Mouse (Mus musculus): ENCODE data around the gene Fhit.

The Fhit gene

DNA sequence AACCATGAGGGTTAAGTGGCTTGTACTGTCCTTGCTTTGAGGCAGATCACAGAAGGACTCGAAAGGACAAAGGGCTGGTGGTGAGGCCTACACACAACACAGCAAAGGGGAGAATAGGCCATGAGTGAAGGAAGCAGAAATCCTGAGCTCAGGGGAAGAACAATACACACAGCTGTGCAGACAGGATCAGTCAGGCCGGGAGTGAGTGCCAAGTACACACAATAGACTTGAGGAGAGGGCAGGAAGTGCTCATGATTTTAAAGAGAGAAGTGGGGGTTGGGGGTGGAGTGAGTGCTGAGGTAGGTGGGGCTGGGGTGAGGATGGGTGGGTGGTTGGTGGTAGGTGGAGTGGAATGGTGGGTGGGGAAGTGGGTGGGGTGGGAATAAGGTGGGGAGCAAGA is 635.0 kb downstream of the Fhit start:
- DNase-seq (ENCODE audit: low spot score in 2 of 2), result no peak

DNA sequence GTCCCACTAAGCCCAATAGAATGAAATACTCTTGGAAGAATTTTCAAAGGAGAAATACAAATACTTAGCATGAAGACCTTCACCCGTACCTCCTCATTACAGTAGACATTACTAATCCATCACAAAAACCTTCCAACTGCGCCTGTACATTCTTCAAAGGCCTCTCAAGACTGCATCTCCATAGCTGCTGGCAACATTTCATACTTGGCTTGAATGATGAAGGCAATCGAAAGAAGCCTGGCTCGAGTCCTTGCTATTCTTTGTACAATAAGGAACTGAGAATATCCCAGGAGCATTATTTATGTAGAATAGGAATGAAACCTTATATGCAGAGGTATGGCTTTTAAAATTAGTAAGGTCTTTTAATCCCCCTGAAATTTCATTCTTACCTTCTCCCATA is 636.0 kb downstream of the Fhit start:
- no peak for DNase-seq (ENCODE audit: low spot score in 2 of 2)

DNA sequence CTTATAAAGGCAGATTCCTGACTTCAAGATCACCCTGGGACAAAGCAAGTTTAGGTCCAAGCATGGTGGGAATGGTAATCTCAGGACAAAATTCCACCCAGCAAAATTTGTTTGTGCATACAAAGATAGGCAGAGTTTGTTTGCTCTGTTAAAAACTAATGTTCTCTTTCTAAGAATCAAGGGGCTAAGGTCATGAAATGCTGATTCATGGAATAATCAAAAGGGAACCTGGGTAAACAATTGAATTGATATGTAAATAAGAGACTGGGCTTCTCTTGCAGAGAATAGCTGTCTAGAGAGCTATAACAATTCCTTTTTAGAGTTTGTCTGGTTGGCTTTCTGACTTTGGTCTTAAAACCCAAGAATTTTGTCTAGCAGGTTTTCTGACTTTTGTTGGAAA is 647.8 kb downstream of the Fhit start:
- DNase-seq (ENCODE audit: low spot score in 2 of 2), result no peak

DNA sequence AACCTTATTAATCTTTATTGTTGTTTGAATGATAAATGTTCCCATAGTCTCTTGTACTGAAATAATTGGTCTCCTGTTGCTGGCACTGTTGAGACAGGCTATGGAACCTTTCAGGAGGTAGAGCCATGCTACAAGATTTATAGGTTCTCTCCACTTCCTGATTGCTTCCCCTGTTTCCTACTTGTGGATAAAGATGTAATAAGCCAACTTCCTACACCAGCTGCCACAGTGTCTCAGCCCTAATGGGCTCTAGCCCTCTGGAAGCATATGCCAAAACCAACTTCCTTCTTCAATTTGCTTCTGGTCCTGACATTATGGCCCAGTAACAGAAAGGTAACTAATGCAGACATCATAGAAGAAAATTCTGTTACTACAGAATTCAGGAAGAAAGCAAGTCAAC is 652.6 kb downstream of the Fhit start:
- no peak for DNase-seq (ENCODE audit: low spot score in 2 of 2)

DNA sequence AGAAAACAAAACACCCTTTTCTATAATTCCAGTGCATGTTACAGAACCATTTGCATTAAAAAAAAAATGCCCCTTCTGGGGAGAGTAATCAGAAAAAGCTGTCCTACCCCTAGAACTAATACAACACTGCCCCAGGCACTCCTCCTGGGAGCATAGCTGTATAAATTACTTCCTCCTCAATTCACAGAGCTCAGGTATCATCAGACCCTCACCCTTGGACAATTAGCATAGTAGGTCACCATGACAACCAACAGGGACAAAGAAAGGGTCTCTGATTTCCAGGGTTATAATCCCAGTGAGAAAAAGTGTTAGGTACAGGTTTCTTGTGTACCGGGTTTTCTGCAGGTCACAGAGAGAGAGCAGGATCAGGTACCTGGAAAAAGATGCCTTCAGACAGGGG is 654.3 kb downstream of the Fhit start:
- DNase-seq (ENCODE audit: low spot score in 2 of 2), result no peak

DNA sequence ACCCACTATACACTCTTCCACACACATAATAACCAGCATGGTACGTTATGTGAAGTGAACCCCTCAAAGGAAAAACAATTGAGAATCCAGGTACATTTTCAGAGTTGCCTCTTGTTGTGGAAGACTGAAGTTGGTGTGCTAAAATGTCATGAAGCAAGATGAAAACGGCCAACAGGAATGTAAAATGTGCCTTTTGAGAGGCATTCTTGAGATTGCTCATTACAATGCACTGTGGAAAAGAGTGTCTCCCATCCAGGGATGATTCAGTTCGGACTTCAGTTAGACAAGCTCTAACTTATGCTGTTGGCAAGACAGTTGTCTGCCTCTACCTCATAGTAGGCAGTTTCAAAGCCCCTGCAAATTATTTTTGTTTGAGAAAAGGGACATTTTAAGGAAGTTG is 676.0 kb downstream of the Fhit start:
- DNase-seq (ENCODE audit: low spot score in 2 of 2), result peak in 1 of 2 experiments; percentile 15

DNA sequence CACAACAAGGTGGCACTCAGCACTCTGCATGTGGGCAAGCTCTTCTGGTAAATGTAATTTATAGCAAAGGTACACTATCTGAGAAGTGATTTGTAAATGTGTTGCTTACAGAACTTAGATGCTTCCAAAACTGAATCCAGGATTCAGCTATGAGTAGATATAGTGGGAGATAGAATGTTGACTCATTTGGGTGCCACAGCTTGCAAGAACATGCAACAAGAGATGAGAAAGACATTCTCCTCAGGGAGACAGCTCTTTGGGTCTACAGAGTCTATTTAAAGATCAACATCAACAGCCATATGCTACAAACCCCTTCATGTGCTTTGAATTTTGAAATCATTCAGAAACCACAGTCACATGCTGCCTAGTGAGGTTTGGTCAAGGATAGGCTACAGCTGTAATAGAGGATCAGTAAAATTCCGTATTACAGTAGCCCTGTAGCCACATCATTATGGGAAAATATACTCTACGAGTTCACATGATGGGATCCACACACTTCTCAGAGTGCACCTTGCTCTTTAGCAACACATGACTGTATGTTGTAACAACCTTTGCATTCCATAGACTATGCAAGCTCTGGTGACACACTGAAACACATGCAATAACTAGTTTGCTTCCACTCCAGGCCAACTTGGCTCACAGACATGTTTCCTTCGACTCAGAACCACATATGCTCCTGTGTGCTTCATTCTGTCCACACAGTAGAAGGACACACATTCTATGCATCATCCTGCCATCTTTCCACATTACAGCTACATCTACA is 678.8 kb downstream of the Fhit start:
- peak in 1 of 2 experiments; percentile 24 for DNase-seq (ENCODE audit: low spot score in 2 of 2)

DNA sequence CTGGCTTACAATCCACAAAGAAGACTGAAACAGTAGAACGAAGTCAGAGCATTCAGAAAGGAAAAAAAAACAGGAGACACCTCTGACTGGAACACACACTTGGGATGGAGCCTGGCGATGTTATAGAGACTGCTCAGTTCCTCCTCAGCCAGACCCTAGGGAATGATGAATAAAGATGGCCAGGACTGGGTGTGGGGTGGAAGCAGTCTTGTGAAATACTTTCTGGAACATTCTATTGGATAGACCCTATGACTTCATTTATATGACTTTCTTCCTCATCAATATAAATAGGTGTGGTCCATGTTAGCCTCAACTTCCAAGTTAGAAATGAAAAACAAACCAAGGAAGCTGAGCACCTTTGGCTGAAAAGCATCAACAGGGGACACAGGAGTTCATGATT is 680.5 kb downstream of the Fhit start:
- no peak for DNase-seq (ENCODE audit: low spot score in 2 of 2)

DNA sequence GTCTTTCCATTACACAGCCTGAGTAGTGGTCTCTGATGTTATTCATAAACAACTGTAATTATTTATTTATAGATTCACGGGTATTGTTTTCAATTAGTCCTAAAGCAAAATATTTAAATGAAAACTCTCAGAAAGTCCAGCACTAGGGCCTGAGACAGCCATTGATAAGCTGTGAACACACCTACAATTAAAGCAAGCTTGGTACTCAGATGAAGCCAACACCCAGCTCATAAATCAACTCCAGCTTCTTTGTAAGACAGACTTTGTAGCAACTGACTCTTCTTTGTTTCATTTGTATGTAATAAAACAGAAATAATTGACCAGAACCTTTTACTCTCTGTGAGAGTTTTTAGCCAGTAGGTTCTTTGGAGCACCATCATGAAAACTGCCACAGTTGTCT is 681.2 kb downstream of the Fhit start:
- DNase-seq (ENCODE audit: low spot score in 2 of 2), result no peak

DNA sequence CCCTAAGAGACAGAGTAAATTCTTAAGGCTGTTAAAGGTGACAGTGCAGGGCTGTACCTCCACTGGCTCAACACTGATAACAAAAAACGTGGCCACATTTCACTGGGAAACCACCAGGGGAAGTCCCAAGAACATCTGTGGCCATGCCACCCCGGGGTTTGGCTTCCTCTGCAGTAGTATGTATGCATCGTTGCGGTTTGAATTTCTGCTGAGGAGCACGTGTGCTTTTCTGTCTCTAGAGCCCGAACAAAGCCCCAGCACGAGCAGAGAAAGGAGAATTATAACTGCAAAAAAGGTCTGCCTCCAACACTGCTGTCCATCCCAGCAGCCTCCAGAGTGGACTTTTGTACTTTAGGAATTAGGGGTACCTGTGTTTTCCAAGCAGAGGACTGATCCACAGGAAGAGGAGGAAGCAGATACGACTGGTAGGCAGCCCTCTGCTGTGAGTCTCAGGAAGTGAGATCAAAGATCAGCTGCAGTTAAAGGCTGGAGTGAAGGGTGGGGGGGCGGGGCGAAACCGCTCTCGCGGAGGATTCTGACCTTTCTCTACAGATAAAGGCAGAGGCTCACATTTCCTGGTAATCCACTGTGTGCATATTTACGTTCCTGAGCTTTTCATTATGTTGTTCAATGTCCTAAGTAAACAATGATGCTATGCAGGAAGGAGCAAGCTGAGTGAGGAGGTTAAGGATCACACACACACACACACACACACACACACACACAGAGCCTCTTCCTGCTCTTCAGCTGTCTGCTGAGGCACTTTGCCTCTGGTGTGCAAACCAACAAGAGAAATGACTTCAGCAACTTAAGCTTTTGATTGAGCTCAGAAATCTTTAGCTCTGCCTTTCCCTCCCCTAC is 708.6 kb downstream of the Fhit start:
- peak; percentile 2 to 3 for DNase-seq (ENCODE audit: low spot score in 2 of 2)

DNA sequence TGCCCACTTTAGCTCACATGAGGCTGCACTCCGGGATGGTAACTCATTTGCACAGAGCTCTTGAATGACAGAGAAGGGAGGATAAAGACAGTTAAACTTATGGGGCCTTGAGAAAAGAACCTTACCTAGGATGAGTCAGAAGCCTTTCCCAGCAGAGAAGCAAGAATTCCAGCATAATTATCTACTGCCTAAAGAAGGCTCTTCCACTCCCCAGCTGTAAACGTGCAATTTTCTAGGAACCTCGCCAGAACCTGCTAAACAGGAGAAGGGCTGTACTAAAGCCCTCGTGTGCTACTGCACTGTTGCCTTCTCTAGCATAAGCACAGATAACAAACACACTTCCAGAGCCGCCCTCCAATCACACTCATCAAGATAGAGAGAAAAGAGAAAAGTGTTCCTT is 709.6 kb downstream of the Fhit start:
- peak in 1 of 2 experiments; percentile 2 for DNase-seq (ENCODE audit: low spot score in 2 of 2)

DNA sequence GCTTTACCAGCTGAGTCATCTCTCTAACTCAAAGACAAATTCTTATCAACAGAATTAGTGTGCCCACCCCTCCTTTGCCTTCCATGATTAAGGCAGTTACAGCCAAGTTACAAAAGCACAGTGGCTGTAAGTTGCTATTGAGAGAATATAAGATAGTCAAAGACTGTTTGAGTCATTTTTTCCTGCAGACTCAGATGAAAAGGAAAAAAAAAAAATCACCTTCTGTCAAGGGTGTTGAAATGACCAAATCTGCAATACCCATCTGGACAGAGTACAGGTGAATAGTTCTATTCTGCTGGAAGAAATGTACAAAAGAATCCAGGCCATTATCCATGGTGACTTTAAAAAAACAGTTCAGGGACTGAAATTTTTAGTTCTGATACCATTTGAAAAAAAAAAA is 716.5 kb downstream of the Fhit start:
- no peak for DNase-seq (ENCODE audit: low spot score in 2 of 2)

DNA sequence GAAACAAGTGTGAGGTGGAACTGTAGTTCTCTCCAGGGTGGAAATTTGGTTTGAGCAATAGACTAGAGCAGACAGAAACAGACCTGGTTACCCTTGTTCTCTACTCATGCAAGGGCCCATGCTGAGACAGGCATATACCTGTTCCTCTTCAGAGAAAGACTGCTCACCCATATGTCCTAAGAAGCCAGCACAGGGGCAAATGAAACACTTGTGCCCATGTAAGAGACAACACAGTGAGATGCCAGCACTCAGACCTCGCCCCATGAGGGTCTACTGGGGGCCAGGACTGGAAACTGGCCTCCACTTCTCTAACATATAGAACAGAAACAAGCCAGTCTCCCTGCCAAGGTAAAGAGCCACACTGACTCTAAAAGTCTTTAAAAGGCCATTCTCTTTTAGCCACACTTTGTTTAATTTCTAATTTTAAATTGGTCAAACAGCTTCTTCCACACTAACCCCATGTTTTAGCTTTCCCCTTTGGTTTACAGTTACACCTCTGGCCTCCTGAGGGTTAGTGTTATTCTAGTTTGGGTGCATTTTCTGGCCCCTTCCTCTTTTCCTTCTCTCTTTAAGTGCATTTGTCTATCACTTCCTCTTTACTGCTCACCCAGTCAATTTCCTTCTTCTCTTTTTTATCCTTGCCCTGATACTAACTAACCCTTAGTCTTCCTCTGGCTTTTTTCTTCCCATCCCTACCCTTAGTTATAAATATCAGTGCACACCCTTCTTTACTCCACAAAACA is 722.7 kb downstream of the Fhit start:
- DNase-seq (ENCODE audit: low spot score in 2 of 2), result no peak

DNA sequence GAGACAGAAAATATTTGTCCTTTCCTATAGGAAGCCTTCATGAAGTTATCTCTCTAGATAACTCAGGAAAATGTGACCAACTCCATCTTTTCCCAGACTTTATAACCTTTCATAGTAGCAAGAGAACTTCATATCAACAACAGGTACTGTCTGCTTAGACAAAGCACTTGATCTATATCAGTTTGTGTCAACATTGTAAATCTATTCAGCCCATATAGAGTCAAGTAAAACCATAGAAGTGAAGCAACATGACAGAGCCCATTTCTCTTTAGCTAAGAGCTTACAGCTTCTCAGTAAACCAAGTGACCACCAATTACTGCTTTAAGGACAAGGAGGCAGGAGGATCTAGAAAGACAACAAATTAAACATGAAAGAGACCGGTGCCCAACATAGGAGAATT is 725.6 kb downstream of the Fhit start:
- DNase-seq (ENCODE audit: low spot score in 2 of 2), result no peak

DNA sequence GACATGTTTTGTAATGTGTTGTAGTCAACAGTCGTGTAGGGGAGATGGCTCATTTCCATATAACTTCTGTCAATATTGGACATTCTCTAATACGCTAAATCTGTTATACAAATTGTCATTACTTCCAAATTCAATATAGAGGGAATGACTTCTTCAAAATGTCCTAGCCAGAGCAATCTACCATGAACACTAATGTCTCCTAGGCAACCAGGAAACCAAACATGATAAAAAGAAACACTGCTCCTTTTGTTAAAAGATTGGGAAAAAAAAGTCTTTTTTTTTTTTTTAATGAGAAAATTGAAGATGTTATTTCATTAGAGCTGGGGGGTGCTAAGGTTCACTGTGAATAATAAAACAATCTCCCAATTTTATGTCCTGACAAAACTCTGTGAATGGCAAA is 729.3 kb downstream of the Fhit start:
- DNase-seq (ENCODE audit: low spot score in 2 of 2), result no peak

DNA sequence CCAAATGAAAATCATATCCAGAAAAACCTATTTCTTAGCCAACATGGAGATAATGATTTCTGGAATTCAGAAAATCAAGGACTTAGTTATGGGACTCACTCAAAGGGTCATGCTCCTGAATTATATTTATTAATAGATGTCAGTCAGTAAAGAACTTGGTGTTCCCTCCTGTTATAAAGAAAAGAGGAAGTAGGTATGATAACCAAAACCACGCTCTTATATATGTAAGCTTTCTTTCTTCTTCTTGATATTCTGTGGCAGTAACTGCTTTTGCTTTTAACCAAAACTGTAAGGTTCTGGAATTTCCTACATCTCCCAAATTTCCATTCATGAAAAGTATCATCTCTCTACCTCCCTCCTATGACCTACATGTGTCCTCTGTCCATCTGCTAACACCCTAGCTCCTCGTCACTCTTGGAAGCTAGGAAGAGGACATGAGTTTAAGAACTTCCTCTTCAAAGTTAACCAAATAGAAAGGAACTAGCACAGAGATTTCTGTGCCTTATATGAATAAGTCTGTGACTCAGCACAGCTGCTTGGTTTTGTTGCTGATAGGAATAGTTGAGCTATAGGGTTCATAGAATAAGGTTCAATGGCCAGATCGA is 731.3 kb downstream of the Fhit start:
- DNase-seq (ENCODE audit: low spot score in 2 of 2), result no peak

DNA sequence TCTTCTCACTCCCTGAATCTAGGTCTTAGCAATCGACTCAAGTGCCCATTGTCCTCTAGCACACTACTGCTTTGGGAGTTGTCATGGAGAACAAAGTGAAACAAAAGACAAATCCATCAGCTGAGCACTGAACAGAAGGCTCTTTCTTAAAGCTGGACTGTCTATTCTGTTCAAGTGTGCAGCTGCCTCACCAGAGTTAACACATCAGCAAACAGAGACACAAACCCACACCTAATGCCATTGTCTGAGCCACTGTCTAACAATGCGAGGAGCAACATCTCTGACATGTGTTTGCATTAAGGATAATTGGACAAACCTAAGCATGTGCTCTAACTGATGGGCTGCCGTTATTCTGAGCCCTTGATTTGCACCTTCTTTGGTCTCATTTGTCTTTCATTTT is 738.3 kb downstream of the Fhit start:
- no peak for DNase-seq (ENCODE audit: low spot score in 2 of 2)

DNA sequence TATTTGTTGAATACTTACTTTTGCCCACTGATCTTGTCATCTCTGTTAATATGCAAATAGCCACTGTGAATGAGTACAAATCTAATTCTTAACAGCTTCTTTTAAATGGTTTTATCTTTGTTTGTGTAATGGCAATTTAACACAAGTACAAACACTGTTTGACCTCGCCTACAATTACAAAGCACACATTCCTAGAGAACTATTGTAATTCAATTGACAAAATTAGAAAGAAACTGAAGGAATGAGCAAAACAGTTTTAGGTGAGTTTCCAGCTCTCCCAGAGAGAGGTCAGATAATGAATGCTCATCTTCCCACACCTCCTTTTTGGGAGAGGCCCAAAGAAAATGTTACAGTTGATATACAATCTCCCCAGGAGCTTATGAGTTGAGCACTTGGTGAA is 739.6 kb downstream of the Fhit start:
- DNase-seq (ENCODE audit: low spot score in 2 of 2), result no peak

DNA sequence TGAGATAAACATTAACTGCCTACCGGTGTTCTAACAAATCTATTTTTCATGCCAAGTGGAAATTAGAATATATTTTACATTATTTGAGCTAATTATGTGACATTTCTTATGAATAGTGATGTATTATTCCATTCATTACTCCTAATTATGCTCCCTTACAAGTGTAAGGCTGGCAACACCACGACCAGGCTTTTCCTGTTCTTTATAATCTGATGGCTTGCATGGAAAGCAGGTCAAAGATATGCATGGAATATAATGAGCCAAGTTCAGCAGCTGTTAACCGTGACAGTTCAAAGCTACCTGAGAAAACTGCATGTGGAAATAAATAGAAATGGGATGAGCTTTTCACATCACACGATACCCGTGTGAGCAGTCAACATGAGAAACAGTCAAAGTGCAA is 746.8 kb downstream of the Fhit start:
- no peak for DNase-seq (ENCODE audit: low spot score in 2 of 2)

DNA sequence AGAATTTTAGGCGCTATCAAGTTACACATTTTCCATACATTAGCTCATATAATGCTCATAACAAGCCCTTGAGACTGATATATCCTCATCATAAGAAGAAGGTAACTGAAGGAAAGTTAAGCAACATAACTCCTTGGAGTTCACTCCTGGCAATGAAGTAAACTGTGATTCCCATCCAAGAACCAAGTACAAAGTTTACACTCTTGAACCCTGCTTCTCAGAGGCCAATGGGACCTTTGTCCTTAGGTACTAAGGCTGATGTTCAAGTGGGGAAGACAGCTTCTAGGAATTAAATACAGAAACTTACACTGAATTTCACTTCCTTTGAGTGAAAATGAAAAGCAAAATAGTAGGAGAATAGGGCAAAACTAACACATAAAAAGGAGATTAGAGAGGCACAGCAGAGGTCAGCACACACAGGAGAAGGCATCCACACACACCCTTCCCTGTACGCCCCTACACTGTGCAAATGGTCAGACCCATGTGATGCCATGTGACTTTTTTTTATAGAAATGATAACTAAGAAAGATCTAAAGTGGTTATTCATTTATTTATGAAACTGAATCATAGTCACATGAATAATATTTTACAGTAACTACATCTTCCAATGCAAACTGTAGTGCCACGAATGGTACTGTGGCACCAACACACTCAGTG is 752.4 kb downstream of the Fhit start:
- DNase-seq (ENCODE audit: low spot score in 2 of 2), result no peak

DNA sequence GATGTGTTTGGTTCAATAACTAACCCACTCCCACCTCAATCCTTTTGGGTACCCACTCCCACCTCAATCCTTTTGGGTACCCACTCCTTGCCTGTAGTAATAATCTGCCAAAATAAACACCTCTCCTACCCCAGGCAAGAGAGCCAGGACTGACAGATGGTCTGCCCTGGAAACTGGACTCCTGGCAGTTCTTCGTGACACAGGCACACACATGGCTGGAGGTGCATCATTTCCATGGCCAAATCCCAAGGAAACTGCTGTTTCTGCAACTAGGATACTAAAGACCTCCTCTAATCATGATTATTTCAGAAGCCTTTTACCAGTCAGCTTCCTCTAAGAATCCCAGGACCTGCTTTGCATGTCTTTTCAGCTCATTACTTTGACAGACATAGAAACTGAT is 756.5 kb downstream of the Fhit start:
- DNase-seq (ENCODE audit: low spot score in 2 of 2), result no peak

All from frontal cortex, postnatal 36 days (tissue).